Mouse (Mus musculus): ENCODE measurements at regions not wholly inside any gene's neighbourhood (a gene's known extent, or its start where the extent isn't known, plus 50 kb on each side); places are given as distances from the start of the nearest gene placed in this dataset.

DNA sequence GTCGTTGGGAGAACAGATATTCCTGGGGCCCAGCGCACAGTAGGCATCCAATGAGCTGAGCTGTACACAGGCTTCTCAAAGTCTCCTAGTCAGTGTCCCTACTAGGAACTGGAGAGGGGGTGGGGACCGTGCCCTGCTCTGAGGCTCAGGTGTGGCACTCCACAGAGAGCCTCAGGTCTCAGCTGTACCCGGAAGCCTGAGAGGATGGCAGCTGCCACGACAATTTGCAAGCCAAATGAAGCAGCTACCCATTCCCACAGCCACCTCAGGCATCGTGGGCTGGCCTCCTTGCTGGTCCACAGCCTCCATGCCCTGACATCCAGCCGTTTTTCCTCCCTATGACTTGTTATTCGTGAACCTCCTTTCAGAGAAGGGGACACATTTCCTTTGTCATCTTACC, 101.9 kb downstream of the Matn1 start:
- H3K4me1 ChIP-seq (ENCODE audit: control insufficient read depth, insufficient read depth, low read length): no peaks in the 10 kb centered on the region; the same call in 1 of the 2 replicates
- no peak overlapping the region for H3K27ac ChIP-seq (ENCODE audit: control insufficient read depth, insufficient read depth, low read depth, low read length)
- no peaks in the 10 kb centered on the region for H3K36me3 ChIP-seq (ENCODE audit: control insufficient read depth, insufficient read depth, low read length)
- H3K27me3 ChIP-seq (ENCODE audit: control insufficient read depth, insufficient read depth, low read length): no peaks in the 10 kb centered on the region
- TF ChIP-seq POLR2A (IDR thresholded peaks at IDR 0.05; ENCODE audit: control insufficient read depth, low read depth, low read length) (no peak), CTCF (IDR thresholded peaks at IDR 0.05; ENCODE audit: control insufficient read depth, insufficient read depth, insufficient replicate concordance, low read depth, low read length) (no peak)
- no peak overlapping the region for H3K4me3 ChIP-seq (ENCODE audit: control insufficient read depth, low read depth, low read length)

GRCm38 (mm10) chr4:131046969-131047650, 102.9 kb downstream of the Matn1 start:
- H3K27me3 ChIP-seq (ENCODE audit: control insufficient read depth, insufficient read depth, low read length): no peaks in the 10 kb centered on the region
- H3K36me3 ChIP-seq (ENCODE audit: control insufficient read depth, insufficient read depth, low read length): no peaks in the 10 kb centered on the region
- H3K4me1 ChIP-seq (ENCODE audit: control insufficient read depth, insufficient read depth, low read length): peaks cover 2% of the 10 kb centered on the region
- no peak for TF ChIP-seq POLR2A (IDR thresholded peaks at IDR 0.05; ENCODE audit: control insufficient read depth, low read depth, low read length)
- TF ChIP-seq CTCF (IDR thresholded peaks at IDR 0.05; ENCODE audit: control insufficient read depth, insufficient read depth, insufficient replicate concordance, low read depth, low read length): no peak
- H3K27ac ChIP-seq (ENCODE audit: control insufficient read depth, insufficient read depth, low read depth, low read length): no peak overlapping the region
- no peak overlapping the region for H3K4me3 ChIP-seq (ENCODE audit: control insufficient read depth, low read depth, low read length)

DNA sequence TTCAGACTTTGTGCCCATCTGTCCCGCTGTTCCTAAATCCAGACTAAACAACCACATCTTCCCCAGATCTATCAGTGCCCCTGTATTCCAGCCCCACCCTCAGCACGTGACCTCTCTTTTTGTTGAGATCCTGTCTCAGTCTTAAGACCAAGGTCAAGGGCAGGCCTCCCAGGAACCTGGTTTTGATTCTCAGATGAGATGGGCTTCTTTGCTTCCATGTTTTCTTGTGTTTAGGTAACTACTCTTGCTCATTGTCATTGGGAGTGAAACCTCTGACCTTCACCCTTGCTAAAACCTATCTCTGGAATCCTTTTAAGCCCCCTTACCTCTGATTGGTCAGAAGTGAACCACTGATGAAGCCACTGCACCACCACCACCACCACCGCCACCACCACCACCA, 112.1 kb downstream of the Matn1 start:
- peaks cover 2% of the 10 kb centered on the region for H3K4me1 ChIP-seq (ENCODE audit: control insufficient read depth, insufficient read depth, low read length)
- H3K36me3 ChIP-seq (ENCODE audit: control insufficient read depth, insufficient read depth, low read length): no peaks in the 10 kb centered on the region
- no peak overlapping the region for H3K4me3 ChIP-seq (ENCODE audit: control insufficient read depth, low read depth, low read length)
- no peak overlapping the region for H3K27ac ChIP-seq (ENCODE audit: control insufficient read depth, insufficient read depth, low read depth, low read length)
- H3K27me3 ChIP-seq (ENCODE audit: control insufficient read depth, insufficient read depth, low read length): no peaks in the 10 kb centered on the region
- TF ChIP-seq CTCF (IDR thresholded peaks at IDR 0.05; ENCODE audit: control insufficient read depth, insufficient read depth, insufficient replicate concordance, low read depth, low read length): no peak

DNA sequence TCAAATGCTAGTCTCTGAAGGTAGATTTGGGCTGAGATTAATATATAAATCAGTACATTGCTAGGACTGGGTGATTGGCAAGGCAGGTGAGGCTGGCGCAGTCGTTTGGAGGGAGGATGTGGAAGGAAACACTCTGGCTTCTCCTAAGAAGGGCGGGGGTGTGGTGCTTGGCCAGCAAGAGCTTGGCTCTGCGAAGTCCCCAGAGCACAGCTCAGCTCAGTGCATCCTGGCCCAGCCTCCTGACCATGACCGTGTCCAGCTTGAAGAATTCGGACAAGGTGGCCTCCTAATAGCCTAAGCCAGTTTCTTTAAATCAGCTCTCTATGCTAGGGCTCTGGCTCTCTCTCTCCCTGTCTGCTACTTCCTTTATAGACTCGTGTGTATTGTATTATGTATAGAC, 115.4 kb downstream of the Matn1 start:
- no peak for TF ChIP-seq POLR2A (IDR thresholded peaks at IDR 0.05; ENCODE audit: control insufficient read depth, low read depth, low read length)
- Histone ChIP-seq H3K36me3 (ENCODE audit: control insufficient read depth, insufficient read depth, low read length) (no peaks in the 10 kb centered on the region), H3K4me3 (ENCODE audit: control insufficient read depth, low read depth, low read length) (no peak overlapping the region), H3K27me3 (ENCODE audit: control insufficient read depth, insufficient read depth, low read length) (no peaks in the 10 kb centered on the region), H3K27ac (ENCODE audit: control insufficient read depth, insufficient read depth, low read depth, low read length) (no peak overlapping the region), H3K4me1 (ENCODE audit: control insufficient read depth, insufficient read depth, low read length) (no peaks in the 10 kb centered on the region; the same call in 1 of the 2 replicates)

GRCm38 (mm10) chr4:131060191-131060680, 116.1 kb downstream of the Matn1 start:
- Histone ChIP-seq H3K4me1 (ENCODE audit: control insufficient read depth, insufficient read depth, low read length) (no peaks in the 10 kb centered on the region; the same call in 1 of the 2 replicates), H3K4me3 (ENCODE audit: control insufficient read depth, low read depth, low read length) (no peak overlapping the region), H3K36me3 (ENCODE audit: control insufficient read depth, insufficient read depth, low read length) (no peaks in the 10 kb centered on the region), H3K27me3 (ENCODE audit: control insufficient read depth, insufficient read depth, low read length) (no peaks in the 10 kb centered on the region), H3K27ac (ENCODE audit: control insufficient read depth, insufficient read depth, low read depth, low read length) (no peak overlapping the region)
- TF ChIP-seq POLR2A (IDR thresholded peaks at IDR 0.05; ENCODE audit: control insufficient read depth, low read depth, low read length) (no peak), CTCF (IDR thresholded peaks at IDR 0.05; ENCODE audit: control insufficient read depth, insufficient read depth, insufficient replicate concordance, low read depth, low read length) (no peak)

DNA sequence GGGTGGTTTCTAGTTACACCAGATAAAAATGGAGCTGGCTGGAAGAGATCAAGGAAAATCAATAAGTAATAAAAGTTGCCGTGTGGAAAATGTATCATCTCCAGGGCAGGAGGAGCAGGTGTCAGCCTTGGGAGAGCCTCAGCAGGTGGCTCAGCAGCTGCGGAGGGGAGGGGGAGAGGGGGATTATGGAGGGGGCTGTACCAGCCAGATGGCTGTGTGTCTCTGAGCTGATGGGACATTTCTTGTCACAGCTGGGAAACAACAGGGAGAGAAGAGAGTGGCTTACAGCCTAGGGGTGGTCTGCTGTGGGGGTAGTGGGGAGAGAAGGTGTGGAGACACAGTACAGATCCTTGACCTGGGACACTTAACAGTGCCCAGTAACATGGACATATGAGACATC, 116.5 kb downstream of the Matn1 start:
- Histone ChIP-seq H3K27ac (ENCODE audit: control insufficient read depth, insufficient read depth, low read depth, low read length) (no peak overlapping the region), H3K4me3 (ENCODE audit: control insufficient read depth, low read depth, low read length) (no peak overlapping the region), H3K27me3 (ENCODE audit: control insufficient read depth, insufficient read depth, low read length) (no peaks in the 10 kb centered on the region), H3K4me1 (ENCODE audit: control insufficient read depth, insufficient read depth, low read length) (no peaks in the 10 kb centered on the region; the same call in 1 of the 2 replicates), H3K36me3 (ENCODE audit: control insufficient read depth, insufficient read depth, low read length) (no peaks in the 10 kb centered on the region)
- TF ChIP-seq POLR2A (IDR thresholded peaks at IDR 0.05; ENCODE audit: control insufficient read depth, low read depth, low read length) (no peak), CTCF (IDR thresholded peaks at IDR 0.05; ENCODE audit: control insufficient read depth, insufficient read depth, insufficient replicate concordance, low read depth, low read length) (no peak)

DNA sequence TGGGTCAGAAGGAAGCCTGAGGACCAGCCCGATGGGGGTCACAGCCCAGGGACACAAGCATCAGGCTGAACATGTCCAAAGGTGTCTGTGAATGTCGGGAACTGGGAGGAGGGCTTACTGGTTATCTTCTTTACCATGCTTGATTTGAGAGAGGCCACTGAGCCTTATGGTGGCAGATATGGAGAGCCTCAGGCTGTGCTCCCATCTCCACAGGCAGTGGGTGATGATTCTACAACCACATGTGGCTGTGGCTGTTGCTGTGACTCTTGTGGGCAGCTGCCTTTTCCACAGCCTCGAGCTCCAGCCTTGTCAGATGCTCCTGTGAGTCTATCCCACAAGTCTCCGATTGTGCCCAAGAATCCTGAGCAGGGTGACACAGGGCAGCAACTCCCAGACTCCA, 118.4 kb downstream of the Matn1 start:
- no peaks in the 10 kb centered on the region; the same call in 1 of the 2 replicates for H3K4me1 ChIP-seq (ENCODE audit: control insufficient read depth, insufficient read depth, low read length)
- no peak overlapping the region for H3K4me3 ChIP-seq (ENCODE audit: control insufficient read depth, low read depth, low read length)
- TF ChIP-seq CTCF (IDR thresholded peaks at IDR 0.05; ENCODE audit: control insufficient read depth, insufficient read depth, insufficient replicate concordance, low read depth, low read length): no peak
- no peak for TF ChIP-seq POLR2A (IDR thresholded peaks at IDR 0.05; ENCODE audit: control insufficient read depth, low read depth, low read length)
- no peaks in the 10 kb centered on the region for H3K27me3 ChIP-seq (ENCODE audit: control insufficient read depth, insufficient read depth, low read length)
- H3K27ac ChIP-seq (ENCODE audit: control insufficient read depth, insufficient read depth, low read depth, low read length): no peak overlapping the region
- no peaks in the 10 kb centered on the region for H3K36me3 ChIP-seq (ENCODE audit: control insufficient read depth, insufficient read depth, low read length)

Measured in testis, adult 2 months (tissue).